Mouse (Mus musculus): Measurements from ENCODE around the gene Fam161a.
A peak's percentile ranks its signal among the peaks of the same experiment; 100 is the strongest.

Fam161a gene

DNA sequence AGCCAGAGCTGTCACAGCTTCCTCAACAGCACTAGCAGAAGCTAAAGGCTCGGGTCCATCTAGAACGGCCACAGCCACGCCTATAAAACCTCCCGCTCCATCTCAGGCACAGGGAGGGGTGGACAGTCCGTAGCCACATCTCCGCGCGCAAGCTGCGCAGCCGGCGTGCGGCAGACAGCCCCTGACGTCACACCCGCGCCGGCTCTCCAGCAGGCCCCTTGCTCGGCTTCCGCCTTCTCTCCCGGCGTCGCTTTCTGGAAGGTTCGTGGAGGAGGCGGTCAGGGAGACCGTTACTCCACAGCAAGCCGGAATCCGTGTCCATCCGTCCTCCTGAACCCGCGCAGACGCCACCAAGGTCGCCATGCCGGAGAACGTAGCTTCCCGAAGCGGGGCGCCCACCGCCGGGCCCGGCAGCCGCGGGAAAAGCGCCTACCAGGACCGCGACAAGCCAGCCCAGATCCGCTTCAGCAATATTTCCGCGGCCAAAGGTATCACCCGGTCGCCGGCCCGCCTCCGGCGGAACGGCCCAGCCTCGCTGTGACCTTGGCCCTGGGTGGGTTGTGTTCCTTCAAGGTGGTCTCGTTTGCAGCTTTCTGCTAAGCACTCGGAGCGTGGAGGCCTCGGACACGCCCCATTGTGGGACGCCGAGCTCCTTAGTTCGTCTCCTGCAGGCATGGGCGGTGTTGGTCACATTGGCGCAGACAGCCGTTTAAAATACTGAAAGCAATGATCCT lies 16.8 kb upstream of the Fam161a start, which contains the start of gene Cct4:
Cct4 (plus strand) TSS at position 127 of the 734 bp plus-strand sequence.
- DNase-seq (ENCODE audit: low spot score): peak; percentile 84

DNA sequence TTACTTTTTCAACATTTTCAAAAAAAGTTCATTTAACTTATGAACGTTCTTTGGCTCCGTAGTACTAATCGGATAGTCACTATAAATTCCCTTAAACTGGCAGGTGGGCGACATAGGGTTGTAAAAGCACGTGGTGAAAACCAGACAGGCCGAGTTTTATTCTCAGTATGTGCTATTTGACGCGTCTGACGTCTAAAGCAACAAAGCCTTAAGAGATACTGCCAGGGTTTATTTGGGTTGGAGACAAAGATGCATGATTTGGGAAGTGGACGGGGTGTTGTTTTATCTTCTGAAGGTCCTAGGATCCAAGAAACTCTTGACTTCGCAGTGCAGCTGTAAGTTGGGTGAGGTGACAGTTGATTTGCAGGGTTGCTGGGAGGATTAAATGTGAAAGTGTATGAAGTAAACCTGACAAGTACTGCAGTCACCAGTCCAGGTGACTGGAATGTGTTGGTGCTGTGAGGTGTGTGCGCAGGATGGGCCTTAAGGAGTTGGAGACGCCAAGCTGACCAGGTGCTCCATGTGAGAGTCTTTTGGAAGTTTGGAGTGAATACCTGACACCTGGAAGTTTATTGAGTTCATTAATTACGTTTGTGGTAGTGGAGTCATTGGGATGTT lies 16.0 kb upstream of the Fam161a start:
- no peak for DNase-seq (ENCODE audit: low spot score)

DNA sequence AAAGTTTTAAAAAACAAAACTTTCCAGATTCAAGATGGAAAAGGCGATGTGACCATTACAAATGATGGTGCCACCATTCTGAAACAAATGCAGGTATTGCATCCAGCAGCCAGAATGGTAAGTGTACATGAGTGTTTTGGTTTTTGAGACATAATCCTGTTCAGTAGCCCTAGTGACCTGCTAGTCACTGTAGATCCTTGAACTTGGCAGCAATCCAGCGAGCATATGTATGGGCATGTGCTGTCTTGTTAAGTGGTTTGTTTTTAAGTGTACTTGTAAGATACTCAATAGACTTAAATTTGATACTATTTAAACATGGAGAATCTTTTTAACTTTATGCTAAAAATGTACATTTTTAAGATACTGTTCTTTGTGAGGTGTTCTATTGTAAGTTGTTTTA lies 13.1 kb upstream of the Fam161a start:
- no peak for DNase-seq (ENCODE audit: low spot score)

DNA sequence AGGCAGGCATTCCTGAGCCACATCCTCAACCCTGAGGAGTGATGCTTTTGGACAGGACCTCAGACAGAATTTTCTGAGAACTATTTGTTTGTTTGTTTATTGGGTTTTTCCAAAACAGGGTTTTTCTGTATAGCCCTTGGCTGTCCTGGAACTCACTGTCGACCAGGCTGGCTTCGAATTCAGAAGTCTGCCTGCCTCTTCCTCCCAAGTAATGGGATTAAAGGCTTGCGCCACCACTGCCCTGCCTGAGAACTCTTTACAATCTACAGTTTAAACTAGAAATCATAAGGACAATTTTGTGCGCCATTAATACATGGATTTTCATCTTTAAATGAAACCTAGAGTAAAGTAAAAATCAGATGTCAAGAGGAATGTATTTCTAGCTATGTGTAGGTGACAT lies 11.9 kb upstream of the Fam161a start:
- DNase-seq (ENCODE audit: low spot score): no peak

DNA sequence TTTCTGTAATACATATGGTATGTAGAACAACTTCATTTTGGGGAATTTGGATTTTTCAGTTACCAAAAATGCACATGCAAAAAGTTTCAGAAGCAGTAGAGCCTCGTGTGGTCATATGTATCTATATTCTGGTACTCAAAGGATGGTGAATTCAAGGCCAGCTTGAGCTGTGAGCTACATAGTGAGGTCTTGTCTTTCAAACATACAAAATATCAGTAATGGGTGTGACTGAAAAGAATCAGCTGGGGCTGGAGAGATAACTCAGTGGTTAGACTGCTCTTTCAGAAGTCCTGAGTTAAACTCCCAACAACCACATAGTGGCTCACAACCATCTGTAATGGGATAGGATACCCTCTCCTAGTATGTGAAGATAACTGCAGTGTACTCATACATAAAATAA lies 9.0 kb upstream of the Fam161a start:
- DNase-seq (ENCODE audit: low spot score): peak; percentile 59

DNA sequence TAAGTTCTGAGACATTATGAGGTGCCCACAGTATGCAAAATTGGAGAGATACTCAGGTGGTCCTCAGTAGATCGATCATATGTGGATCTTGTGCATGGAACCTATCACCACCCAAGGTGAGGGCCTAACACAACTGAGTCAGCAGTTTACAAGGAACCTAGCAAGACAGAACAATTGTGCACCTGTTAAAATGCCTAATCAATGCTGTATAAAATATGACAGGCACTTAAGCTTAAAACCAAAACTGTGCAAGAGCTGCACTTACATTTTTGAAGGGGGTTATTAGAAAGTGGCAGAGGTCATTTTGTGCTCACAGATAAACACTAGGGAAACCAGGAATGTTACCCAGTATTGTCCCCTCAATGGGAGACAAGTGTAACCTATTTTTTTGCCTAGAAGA lies 2.1 kb upstream of the Fam161a start:
- DNase-seq (ENCODE audit: low spot score): no peak

DNA sequence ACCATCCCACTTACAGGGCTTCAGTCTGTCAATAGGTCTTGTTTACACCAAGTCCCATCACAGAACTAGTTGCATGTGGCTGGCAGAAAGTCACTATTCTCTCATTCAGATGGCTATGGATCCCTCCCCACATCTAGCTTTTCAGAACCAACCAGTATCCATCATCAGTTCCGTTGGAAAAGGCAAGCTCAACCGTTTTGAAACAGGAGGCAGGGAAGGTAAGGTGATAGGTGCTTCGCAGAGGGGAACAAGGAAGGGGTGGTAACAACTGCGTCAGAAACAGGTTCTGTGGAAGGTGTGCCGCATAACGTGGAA lies 208 bp upstream of the Fam161a start:
- DNase-seq (ENCODE audit: low spot score): no peak

DNA sequence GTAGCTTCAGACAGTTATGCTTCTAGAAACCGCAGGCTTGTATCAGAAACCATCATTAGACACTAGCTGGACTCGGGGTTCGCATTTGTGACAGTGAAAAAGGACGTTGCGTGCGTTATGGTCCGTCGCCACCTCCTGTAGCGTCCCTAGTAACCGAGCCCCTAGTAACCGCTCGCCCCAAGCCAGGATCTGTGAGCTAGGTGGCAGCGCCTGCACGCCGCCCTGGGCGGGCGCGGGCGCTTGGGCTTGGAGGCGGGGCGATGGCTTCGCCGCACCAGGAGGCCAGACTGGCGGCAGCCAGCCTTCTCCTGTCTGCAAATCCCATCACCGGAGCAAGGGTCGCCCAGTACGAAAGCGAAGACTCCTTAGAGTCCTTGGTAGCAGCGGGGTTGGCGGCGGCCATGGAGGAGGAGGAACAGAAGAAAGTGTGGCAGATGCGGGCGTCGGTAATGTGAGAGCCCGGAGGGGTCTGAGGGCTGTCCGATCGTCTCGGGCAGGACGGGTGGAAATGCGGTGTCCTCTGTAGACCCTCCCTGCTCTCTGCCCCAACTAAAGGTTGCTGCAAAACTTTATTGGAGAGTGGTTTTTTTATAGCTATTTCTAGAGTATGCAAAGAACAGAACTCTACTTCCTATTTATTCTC lies 971 bp downstream of the Fam161a start:
- DNase-seq (ENCODE audit: low spot score): peak; percentile 79

DNA sequence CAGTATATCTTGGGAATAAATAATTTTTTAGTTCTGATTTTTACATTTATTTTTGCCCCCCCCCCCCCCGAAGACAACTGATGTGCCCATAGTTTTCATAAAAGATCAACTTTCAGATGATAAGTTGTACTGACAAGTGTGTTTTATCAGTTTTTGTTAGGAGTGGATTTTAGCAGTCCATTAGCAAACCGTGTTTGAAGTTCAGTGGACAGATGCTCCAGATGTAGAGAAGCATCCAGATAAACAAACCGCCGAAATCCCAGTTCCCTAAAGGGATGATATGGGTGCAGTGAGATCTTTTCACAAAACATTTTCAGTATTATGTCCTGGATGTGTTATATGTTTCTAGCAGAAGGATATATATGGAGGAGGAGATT lies 1.5 kb downstream of the Fam161a start:
- DNase-seq (ENCODE audit: low spot score): no peak

DNA sequence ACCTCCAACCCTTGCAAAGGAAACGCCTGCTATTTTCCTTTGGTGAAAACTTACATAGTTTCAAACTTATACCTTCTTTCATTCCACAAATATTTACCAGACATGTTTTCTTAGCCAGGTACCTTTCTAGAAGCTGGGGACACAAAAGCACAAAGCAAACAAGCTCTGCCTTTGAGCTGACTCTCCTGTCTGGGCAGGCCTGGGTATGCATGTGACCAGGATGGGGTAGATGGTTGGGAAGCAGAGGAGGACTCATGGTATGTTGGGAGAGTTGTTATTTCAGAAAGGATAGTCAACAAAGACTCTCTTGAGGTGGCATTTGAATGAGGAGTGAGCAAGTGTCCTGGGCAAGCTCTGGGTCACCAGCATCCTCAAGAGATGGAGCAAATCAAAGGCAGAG lies 5.8 kb downstream of the Fam161a start:
- no peak for DNase-seq (ENCODE audit: low spot score)

DNA sequence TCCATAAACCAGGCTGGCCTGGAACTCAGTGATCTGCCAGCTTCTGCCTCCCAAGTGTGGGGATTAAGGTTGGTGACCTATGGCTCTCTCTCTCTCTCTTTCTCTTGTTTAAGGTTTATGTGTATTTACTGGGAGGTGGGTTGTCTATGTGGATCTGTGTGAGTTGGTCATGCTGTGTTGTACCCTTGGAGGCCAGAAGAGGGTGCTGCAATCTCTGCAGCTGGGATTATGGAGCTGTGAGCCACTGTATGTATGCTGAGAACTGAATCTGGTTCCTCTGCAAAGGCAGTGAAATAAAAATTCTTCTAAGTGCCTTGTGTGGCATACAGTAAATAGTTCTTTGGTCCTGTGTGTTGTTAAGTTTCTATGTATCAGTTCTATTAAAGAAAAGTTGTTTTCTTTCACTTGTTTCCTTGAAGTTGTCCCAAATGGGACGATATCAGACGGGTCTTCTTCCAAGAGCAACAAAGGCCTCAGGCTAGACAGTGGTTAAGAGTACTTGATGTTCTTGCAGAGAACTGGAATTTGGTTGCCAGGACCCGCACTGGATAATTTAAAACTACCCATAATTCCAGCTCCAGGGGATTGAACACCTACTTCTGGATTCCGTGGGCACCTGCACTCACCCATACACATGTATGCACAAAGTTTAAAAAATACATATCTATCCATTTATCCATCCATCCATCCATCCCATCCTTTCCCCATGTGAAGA lies 6.4 kb downstream of the Fam161a start:
- no peak for DNase-seq (ENCODE audit: low spot score)

DNA sequence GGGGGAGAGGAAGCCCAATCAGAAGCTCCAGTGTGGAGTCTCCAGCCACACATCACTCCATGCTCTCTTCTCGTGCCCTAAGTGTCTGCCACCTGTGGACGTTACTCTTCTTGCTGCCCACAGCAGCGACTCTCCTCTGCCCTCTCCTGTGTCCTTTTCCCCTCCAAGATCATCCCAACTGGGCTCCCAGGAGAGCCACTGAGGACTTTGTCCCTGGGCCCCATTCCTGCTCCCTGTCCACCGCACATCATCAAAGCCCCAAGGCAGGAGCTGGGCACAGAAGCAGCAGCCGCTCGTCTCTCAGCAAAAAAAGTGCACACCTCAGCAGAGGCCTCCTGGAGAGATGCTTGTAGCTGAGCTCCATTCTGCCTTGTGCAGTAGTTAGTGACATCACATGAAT lies 7.7 kb downstream of the Fam161a start:
- DNase-seq (ENCODE audit: low spot score): no peak

DNA sequence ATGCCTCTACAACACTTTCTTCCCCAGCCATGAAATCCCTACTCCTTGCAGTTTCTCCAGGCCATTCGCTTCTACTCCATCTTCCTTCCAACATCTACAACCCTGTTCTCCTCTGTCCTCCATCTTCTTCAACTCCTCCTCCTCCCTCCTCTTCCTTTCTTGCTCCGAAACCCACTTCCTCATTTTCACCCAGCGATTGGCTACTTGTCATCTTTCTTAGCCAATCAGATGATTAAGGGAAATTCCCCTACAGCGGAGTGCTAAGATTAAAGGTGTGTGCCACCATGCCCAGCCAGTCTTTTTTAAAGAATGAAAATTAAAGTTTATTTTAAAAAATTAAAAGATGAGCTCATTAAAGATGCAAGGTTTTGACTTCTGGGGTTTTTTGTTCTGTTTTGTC lies 10.6 kb downstream of the Fam161a start:
- DNase-seq (ENCODE audit: low spot score): no peak

DNA sequence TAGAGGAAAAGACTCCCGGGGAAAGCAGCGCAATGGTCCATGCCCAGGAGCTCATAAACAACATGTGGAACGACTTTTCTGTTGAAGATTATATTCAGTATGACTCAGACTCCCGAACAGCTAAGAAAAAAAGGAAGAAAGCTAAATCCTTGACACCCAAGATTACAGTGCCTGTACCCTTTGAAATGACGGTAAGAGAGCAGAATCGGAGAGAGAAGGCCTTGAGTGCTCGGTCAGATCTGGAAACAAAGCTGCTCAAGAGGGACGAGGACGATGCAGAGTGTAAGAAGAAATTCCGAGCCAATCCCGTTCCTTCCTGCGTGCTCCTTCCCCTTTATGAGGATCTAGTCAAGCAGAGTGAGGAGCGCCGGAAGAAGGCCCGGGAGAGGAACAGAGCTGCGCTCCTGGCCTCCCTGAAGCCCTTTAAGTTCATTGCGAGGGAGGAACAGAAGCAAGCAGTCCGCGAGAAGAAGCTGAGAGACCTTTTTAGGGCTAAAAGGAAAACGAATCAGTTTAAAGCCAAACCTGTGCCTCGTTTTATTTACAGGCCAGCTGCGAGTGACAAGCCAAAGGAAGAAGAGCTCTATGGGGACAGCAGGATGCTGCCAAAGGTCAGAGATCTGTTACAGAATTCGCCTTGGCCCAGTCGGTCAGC lies 12.9 kb downstream of the Fam161a start:
- DNase-seq (ENCODE audit: low spot score): no peak

DNA sequence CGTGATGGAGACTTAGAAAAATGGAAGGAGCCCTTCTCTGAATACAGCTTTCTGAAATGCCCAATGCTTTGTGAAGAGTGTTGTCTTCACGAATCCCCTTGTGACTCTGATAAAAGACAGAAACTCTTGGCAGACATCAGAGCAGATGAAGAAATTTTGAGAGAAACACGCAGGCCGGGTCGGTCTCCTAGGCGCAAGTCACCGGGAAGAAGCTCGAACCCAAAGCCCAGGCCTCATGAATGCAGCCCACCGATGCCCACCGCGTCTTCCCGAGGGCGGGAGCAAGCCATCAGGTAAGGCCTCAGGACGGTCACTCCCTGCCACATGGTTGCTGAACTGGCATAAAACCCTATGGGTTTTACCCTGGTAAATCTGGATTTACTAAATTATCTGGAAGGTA lies 13.5 kb downstream of the Fam161a start:
- no peak for DNase-seq (ENCODE audit: low spot score)

DNA sequence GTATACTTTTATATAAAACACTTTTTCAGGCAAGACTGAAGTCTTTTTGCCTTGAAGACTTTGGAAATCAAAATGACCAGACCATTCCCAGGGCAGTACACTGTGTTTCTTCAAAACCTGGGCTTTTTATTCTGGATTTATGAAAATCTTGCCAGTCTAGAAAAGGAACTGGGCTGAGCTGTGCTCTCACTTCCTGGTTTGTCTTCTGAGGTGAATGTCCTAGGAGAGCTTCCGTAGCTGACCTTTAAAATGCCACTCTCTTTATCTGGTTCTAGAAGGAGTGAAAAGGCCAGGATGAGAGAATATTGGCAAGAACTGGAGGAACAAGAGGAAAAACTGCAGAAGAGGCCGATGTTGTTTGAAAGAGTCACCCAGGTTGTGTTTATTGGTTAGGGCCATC lies 15.8 kb downstream of the Fam161a start:
- DNase-seq (ENCODE audit: low spot score): no peak

DNA sequence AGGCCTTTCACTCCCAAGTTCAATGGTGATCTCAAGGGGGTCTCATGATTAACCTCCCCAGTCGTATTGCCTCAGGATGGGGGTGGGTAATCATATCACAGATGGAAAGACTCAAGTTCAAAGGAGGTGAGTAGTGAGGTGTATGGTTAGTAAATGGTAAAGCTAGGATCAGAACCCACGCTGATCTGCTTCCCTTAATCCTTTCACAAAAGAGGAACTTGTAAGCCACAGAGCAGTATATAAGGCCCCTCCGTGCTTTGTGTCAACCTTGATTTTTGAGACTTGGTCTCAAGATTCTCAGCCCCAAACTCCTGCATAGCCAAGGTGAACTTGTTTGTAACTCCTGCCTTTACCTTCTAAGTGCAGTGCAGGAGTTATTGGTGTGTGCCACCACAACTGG lies 16.8 kb downstream of the Fam161a start:
- no peak for DNase-seq (ENCODE audit: low spot score)

DNA sequence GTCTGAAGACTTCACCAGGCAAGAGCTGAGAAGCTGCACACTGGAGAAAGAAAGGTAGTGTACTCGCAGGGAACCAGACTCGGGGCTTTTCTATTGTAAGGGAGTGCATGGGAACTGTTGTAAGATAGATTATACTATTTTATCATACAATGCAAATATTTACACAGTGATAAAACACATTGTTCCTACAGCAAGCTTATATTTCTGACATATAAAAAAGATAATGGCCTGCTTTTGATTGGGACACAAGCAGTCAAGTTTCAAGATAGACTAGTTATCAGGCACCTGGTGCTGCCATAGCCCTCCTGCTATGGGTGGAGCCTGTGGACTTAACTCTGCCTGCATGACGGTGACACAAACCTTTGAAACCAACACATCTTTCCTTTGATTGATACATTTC lies 21.6 kb downstream of the Fam161a start:
- no peak for DNase-seq (ENCODE audit: low spot score)

DNA sequence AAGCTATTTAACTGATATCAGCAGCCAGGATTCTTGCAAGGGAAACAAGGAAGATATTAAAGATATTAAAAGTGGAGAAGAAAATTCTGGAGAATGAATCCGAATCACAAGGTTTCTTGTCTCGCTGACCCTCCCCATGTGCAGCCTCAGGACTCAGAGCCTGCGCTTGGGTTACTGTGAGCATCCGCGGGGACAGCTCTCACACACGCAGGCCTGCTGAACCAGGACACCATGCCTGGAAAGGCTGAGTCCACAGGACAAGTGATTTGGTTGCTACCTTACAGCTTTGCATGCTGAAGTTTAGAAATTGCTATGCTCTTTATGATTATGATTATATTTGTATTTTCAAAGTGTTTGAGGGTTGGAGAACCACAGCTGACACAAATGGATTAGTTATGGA lies 22.1 kb downstream of the Fam161a start:
- no peak for DNase-seq (ENCODE audit: low spot score)

DNA sequence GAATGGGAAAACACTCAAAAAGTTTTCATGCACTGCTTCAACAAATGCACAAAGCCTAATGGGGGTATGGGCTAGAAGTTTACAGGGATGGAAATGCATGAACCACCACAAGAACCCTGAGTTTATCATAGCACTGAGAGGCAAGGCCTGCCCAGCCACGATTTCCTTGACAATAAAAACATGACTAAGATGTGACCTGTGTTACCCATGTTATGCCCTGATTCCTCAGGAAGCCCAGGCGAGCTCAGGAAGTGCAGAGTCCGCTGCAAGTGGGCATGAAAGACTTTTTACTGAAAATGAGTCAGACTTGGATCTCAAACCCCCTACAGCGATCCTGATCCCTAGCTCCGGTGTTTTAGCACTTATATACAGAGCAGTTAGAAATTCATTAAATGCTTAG lies 39.9 kb downstream of the Fam161a start:
- DNase-seq (ENCODE audit: low spot score): no peak

DNA sequence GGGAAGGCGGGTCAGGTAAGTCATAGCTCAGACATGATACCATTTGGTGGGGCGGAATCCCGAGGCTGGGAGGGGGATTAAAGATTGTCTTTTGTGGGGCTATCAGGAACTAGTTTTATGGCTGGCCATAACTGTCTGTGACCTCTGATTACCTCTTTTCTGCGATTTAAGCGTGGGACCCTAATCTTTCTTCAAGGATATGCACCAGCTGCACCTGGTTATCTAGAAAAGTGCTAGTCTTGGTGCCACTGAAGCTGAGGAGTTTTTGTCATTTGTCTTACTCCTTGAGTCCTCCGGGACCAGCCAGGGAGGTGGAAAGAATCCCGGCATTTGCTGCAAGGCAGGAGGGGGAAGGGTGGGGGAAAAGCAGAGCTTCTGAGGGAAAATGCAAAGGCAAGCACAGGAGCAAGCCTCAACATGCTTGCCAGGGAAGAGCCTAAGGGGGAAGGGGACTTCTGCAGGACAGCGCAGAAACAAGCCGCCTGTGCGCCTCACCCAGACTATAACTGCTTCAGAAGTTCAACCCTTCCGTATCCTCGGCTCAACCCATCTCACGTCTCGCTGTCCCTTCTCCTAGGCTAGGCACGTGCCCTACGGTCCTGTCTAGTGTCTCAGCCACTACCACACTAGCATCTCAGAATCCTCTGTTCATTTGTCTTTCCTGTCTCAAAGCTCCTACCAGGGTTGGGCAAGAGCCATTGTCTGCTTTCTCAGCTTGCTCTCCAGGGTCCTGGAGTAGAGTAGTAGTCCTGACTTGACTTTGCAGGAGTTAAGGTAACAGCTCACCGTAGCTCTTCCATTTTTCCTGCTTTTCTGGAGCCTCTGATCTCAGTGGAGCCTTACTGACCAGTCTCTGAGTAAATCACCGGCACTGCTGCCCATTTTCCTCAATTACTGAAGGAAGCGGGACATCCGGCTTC lies 40.6 kb downstream of the Fam161a start:
- DNase-seq (ENCODE audit: low spot score): no peak

DNA sequence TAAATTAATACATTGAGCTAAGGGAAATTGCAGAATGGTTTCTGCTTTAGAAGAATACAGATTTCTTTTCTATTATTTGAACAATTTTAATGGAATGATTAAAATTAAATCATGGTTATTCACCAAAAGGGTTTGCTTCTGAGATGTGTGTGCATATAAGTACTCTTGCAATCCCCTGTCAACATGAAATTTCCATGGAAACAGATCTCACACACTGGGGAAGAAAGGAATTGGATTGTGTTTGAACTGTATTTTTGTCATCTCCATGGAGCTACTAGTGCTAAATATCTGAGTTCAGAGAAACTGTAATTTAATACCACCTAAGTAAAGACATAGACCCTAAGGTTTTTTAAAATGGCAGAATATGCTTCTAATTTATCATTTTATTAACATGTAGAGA lies 42.3 kb downstream of the Fam161a start:
- DNase-seq (ENCODE audit: low spot score): no peak

All from c-Kit-positive CD71-positive TER-119-positive erythroid progenitor cells, embryonic 14.5 days (primary cell).